Mouse (Mus musculus) midbrain, embryonic 12.5 days (tissue): ENCODE data around the gene Nrbp1. TPM values are rescaled to one million over a fixed set of nuclear protein-coding genes. Genes with fewer than 3 reads are reported as not detected.

Experiments used
- ATAC-seq: fragments of 200-750 bp; cut with Nextera tagmentation; 2 replicates; pipeline ENCODE4 v1.8.0; 2017; ENCODE audit warnings: low read depth, moderate TSS enrichment, moderate library complexity; ENCODE audit not compliant: low FRiP score
- H3K27ac ChIP-seq: fragments of 300-500 bp; sonication (generic); replicated peaks from 2 replicates; pipeline ENCODE4 v1.5.1; 2016; ENCODE audit warnings: mild to moderate bottlenecking
- H3K27me3 ChIP-seq: fragments of 300-500 bp; sonication (generic); 2 replicates; pipeline ENCODE4 v1.6.1; 2016; ENCODE audit warnings: mild to moderate bottlenecking
- H3K36me3 ChIP-seq: fragments of 300-500 bp; sonication (generic); 2 replicates; pipeline ENCODE4 v1.6.1; 2016
- H3K4me1 ChIP-seq: fragments of 300-500 bp; sonication (generic); 2 replicates; pipeline ENCODE4 v1.6.1; 2016
- H3K4me2 ChIP-seq: fragments of 300-500 bp; sonication (generic); replicated peaks from 2 replicates; pipeline ENCODE4 v1.6.1; 2016; ENCODE audit warnings: mild to moderate bottlenecking, moderate library complexity
- H3K4me3 ChIP-seq: fragments of 300-500 bp; sonication (generic); 2 replicates; pipeline ENCODE4 v1.5.1; 2016; ENCODE audit warnings: mild to moderate bottlenecking
- H3K9ac ChIP-seq: fragments of 300-500 bp; sonication (generic); replicated peaks from 2 replicates; pipeline ENCODE4 v1.6.1; 2016; ENCODE audit warnings: mild to moderate bottlenecking, moderate library complexity
- H3K9me3 ChIP-seq: fragments of 300-500 bp; sonication (generic); 2 replicates; pipeline ENCODE4 v1.6.1; 2016; ENCODE audit warnings: mild to moderate bottlenecking
- WGBS: fragments of 180-500 bp; shearing (Covaris S2); methylation state at CpG from one replicate; pipeline ENCODE4 v1.1.7; 2016; 5-methylcytosine and 5-hydroxymethylcytosine counted together
- polyA plus RNA-seq: library from polyadenylated mRNA; unstranded; fragments of >200 nt; fragmentation: Nextera tagmentation; extraction: Ambion mirVana; gene quantifications from 2 replicates; pipeline ENCODE4 v1.2.1, GENCODE M21; 2016

Gene Nrbp1
- polyA plus RNA-seq, 1 experiment from 2014 or later: 144 TPM

GRCm38 (mm10) chr5:31219911-31220447 is 20.7 kb upstream of the Nrbp1 start:
- peak overlapping the region; percentile 92 for H3K9ac ChIP-seq
- H3K9me3 ChIP-seq: no peaks in the 10 kb centered on the region
- no peaks in the 10 kb centered on the region for H3K36me3 ChIP-seq
- H3K4me2 ChIP-seq: peak overlapping the region; percentile 83
- peak overlapping the region; percentile 97 for H3K4me3 ChIP-seq
- no peaks in the 10 kb centered on the region for H3K27me3 ChIP-seq
- no peak; the same call in none of the 2 replicates for ATAC-seq
- peaks cover 16% of the 10 kb centered on the region for H3K4me1 ChIP-seq
- WGBS: under 1% methylated on average over 40 of the region's 40 CpGs
- H3K27ac ChIP-seq: peak overlapping the region; percentile 95

DNA sequence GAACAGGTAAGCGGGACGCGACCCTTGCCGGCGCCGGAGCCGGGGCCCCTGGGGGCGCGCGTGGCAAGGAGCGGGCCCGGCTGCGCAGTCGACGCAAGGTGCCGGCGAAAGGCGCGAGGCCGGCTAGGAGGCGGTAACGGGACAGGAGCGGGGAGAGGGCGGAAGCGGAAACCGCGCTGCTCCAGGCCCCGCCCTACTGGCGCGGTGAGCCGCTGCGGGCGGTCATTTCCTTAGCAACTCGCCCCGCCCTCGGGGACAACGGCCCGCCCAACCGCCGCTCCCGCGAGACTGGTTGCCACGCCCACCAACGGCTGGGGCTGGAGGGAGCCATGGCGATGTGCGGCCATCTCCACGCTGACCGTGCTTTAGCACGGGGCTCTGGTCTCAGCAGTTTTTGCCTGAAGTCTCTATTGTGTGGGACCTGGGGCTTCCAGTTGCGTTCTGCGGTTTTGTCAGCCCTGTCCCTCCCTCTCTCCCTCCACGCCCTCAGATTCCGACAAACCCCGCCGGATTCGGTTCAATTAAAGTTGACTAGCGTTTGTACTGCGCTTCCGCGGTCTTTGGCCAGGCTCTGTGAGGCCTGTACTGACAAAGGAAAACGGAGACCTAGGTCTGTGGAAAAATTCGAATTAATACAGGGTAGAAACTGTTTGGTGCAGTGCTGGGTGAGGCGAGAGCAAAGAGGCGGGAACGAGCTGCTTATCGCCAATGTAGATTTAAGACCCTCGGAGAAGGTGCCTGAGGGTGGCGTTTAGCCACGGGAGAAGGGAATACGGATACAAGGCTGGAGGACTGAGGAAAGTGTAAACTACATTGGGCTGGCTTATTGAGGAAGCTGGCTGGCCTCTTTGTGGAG is 20.0 kb upstream of the Nrbp1 start, which contains the start of gene Ppm1g:
TSS of gene Ppm1g (minus strand) at position 240 of the 856 bp plus-strand sequence.
- H3K36me3 ChIP-seq: no peaks in the 10 kb centered on the region
- no peaks in the 10 kb centered on the region for H3K27me3 ChIP-seq
- ATAC-seq: peak; percentile 94
- peak within 1 kb of the TSS; percentile 92 for H3K9ac ChIP-seq
- peak within 1 kb of the TSS; percentile 83 for H3K4me2 ChIP-seq
- peaks cover 16% of the 10 kb centered on the region for H3K4me1 ChIP-seq
- peak within 1 kb of the TSS; percentile 97 for H3K4me3 ChIP-seq
- under 1% methylated on average over 59 of the region's 70 CpGs for WGBS
- no peaks in the 10 kb centered on the region for H3K9me3 ChIP-seq
- peak within 1 kb of the TSS; percentile 95 for H3K27ac ChIP-seq

DNA sequence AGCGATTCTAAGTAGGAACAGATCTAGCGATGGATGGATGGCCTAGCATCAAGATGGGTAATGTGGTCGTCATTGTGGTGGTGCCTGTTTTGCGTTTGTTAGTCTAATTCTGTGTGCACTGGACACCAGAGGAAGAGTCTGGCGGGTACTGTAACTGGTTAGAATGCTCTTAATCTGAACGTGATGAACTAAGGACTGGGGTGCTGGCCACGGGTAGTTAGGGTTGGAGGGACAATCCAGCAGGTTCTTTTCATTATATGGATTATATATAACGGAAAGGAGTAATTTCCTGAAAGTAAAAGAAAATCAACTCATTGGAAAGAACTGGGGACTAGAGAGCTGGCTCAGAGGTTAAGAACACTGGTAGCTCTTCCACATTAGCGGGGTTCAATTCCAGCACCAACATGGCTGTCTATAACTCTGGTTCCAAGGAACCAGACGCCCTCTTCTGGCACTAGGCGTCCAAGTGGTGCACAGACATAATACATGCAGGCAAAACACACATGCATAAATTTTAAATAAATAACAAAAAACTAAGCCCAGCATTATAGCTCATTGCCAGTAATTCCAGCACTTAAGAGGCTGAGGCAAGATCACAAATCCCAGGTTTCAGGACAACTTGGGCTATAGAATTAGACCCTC is 19.2 kb upstream of the Nrbp1 start:
- peak overlapping the region; percentile 97 for H3K4me3 ChIP-seq
- no peaks in the 10 kb centered on the region for H3K9me3 ChIP-seq
- peak overlapping the region; percentile 83 for H3K4me2 ChIP-seq
- H3K36me3 ChIP-seq: no peaks in the 10 kb centered on the region
- peak overlapping the region; percentile 92 for H3K9ac ChIP-seq
- peaks cover 16% of the 10 kb centered on the region for H3K4me1 ChIP-seq
- H3K27me3 ChIP-seq: no peaks in the 10 kb centered on the region
- no peak for ATAC-seq
- 11% methylated on average over 11 of the region's 11 CpGs for WGBS
- H3K27ac ChIP-seq: peak overlapping the region; percentile 95

GRCm38 (mm10) chr5:31222696-31223095 is 18.0 kb upstream of the Nrbp1 start:
- 95% methylated on average over 9 of the region's 9 CpGs for whole genome bisulfite sequencing
- Histone ChIP-seq H3K36me3 (no peaks in the 10 kb centered on the region), H3K27ac (no peak overlapping the region), H3K9ac (no peak overlapping the region), H3K9me3 (no peaks in the 10 kb centered on the region), H3K4me1 (peaks cover 16% of the 10 kb centered on the region), H3K27me3 (no peaks in the 10 kb centered on the region), H3K4me3 (no peak overlapping the region), H3K4me2 (no peak overlapping the region)
- ATAC-seq: no peak

- Histone ChIP-seq H3K27me3 (no peaks in the 10 kb centered on the region), H3K27ac (no peak overlapping the region), H3K9ac (no peak overlapping the region), H3K4me2 (no peak overlapping the region), H3K36me3 (no peaks in the 10 kb centered on the region), H3K9me3 (no peaks in the 10 kb centered on the region), H3K4me1 (peaks cover 2% of the 10 kb centered on the region; the same call in 1 of the 2 replicates), H3K4me3 (no peak overlapping the region)
- WGBS: 71% methylated on average over 1 of the region's 1 CpGs
- ATAC-seq: no peak
Observed at GRCm38 (mm10) chr5:31226641-31227040, 14.0 kb upstream of the Nrbp1 start.

DNA sequence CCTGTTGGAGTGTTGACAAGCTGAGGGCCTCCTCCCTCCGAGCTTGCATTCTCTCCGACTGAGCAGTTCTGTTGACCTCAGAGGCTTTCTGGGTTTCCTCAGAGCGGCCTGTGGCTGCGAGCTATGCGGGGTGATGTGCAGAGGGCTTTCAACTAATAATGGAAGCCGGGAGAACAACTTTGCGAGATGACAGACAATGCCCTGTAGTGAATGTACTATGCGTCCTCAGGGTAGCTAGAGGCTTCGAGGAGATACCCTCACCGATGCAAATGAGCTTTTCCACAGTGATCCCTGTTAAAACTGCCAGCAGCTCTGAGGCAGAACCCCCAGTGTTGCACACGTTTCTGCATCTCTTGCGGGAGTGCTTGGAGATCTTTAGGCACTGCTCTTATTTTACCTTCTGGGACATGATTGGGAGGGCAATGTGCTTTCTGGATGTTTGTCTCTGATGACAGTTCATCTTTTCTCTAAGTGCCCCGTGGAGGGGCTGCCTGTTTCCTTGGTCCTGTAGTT is 914 bp downstream of the Nrbp1 start:
- no peak for ATAC-seq

DNA sequence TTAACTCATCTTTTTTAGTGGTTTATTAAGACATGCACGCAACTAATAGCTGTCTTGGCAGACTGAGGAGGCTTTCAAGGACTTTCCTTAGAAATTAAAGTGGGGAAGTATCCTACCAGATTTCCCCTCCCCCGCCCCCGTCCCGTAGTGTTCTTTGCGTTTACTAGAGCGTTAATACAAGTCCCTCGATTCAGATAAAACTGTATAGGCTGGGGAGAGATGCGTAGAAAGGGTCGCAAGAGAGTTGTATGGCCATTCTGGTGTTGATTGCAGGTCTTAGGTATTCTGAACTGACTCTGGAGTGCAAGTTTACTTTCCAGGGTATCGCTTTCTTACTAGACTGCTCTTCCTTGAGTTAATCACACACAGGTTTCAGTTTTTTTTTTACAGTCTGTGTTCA is 1.5 kb downstream of the Nrbp1 start:
- H3K4me2 ChIP-seq: peak overlapping the region; percentile 84
- peak overlapping the region; percentile 98 for H3K4me3 ChIP-seq
- 23% methylated on average over 10 of the region's 10 CpGs for WGBS
- H3K4me1 ChIP-seq: peaks cover 8% of the 10 kb centered on the region
- H3K36me3 ChIP-seq: peaks cover 37% of the 10 kb centered on the region
- no peak for ATAC-seq
- H3K9me3 ChIP-seq: no peaks in the 10 kb centered on the region
- H3K27ac ChIP-seq: no peak overlapping the region; the same call in 1 of the 2 replicates
- no peaks in the 10 kb centered on the region for H3K27me3 ChIP-seq
- peak overlapping the region; percentile 96 for H3K9ac ChIP-seq

More for the DNA sequence above, 914 bp downstream of the Nrbp1 start:
- peak overlapping the region; percentile 98 for H3K27ac ChIP-seq
- H3K4me1 ChIP-seq: peaks cover 8% of the 10 kb centered on the region
- under 1% methylated on average over 13 of the region's 13 CpGs for WGBS
- H3K27me3 ChIP-seq: no peaks in the 10 kb centered on the region
- no peaks in the 10 kb centered on the region for H3K9me3 ChIP-seq
- H3K4me2 ChIP-seq: peak overlapping the region; percentile 84
- H3K9ac ChIP-seq: peak overlapping the region; percentile 96
- H3K4me3 ChIP-seq: peak overlapping the region; percentile 98
- peaks cover 31% of the 10 kb centered on the region for H3K36me3 ChIP-seq

- no peaks in the 10 kb centered on the region for H3K9me3 ChIP-seq
- H3K36me3 ChIP-seq: peaks cover 96% of the 10 kb centered on the region
- H3K9ac ChIP-seq: no peak overlapping the region
- H3K4me2 ChIP-seq: no peak overlapping the region
- H3K4me3 ChIP-seq: no peak overlapping the region
- ATAC-seq: no peak
- WGBS: 65% methylated on average over 4 of the region's 4 CpGs
- H3K4me1 ChIP-seq: peaks cover 9% of the 10 kb centered on the region
- H3K27me3 ChIP-seq: peaks cover 14% of the 10 kb centered on the region
- H3K27ac ChIP-seq: no peak overlapping the region
Observed at GRCm38 (mm10) chr5:31250716-31251115, 10.1 kb downstream of the Nrbp1 start.

GRCm38 (mm10) chr5:31251541-31252101 is 11.0 kb downstream of the Nrbp1 start, which contains the start of gene Krtcap3:
Krtcap3 (plus strand) TSS chr5:31251691.
- peak; percentile 41; the same call in 1 of the 2 replicates for ATAC-seq
- Histone ChIP-seq H3K36me3 (peaks cover 92% of the 10 kb centered on the region), H3K4me3 (0 out of 2 replicates have a peak within 1 kb of the TSS, but pooled peaks have one; percentile 10), H3K4me2 (peak within 1 kb of the TSS; percentile 29), H3K9ac (peak within 1 kb of the TSS; percentile 28; the same call in 1 of the 2 replicates), H3K9me3 (no peaks in the 10 kb centered on the region), H3K27ac (no peak within 1 kb of the TSS), H3K27me3 (peaks cover 14% of the 10 kb centered on the region), H3K4me1 (peaks cover 9% of the 10 kb centered on the region)
- WGBS: 21% methylated on average over 47 of the region's 47 CpGs

GRCm38 (mm10) chr5:31252151-31252550 is 11.5 kb downstream of the Nrbp1 start:
- WGBS: 55% methylated on average over 10 of the region's 10 CpGs
- Histone ChIP-seq H3K36me3 (peaks cover 89% of the 10 kb centered on the region), H3K9ac (no peak overlapping the region), H3K9me3 (no peaks in the 10 kb centered on the region), H3K27me3 (peaks cover 14% of the 10 kb centered on the region), H3K4me3 (no peak overlapping the region), H3K4me2 (no peak overlapping the region; the same call in 1 of the 2 replicates), H3K4me1 (peaks cover 9% of the 10 kb centered on the region), H3K27ac (no peak overlapping the region)
- ATAC-seq: no peak

DNA sequence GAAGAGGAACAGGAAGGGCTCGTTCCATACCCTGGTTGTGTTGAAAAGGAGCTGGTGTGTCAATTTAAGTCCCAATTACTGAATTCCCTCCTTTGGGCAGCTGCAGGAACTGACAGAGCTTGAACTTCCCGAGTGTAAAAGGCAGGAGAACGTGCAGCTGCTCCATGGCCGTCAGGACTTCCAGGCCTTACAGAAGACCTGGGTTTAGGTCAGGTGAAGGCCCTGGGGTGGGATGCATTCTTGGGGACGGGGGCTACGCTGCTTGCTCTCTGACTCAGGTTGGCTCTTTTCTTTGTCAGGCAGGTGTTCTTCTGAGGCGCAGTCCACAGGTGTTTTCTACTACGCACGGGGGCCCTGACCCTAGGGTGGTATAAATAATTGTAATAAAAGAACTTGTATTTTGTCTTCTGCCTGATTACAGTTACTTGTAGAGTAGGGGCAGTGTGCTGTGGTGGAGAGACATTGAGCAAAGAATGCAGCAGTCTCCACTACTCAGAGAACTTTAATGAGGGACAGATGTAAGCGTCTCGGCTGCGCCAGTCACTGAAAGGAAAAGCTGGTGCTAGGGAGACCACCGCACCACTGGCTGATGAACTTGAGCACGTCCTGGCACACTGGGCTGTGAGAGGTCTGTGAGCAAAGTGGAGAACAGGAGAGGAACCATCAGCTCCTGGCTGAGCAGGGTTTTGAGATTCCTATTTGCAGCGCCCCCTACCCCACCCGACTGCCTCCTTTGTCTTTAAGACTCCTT is 12.3 kb downstream of the Nrbp1 start:
- H3K27ac ChIP-seq: no peak overlapping the region
- H3K4me3 ChIP-seq: no peak overlapping the region
- H3K9me3 ChIP-seq: no peaks in the 10 kb centered on the region
- H3K36me3 ChIP-seq: peaks cover 88% of the 10 kb centered on the region
- H3K4me2 ChIP-seq: no peak overlapping the region
- peaks cover 9% of the 10 kb centered on the region for H3K4me1 ChIP-seq
- no peak for ATAC-seq
- WGBS: 83% methylated on average over 16 of the region's 16 CpGs
- peaks cover 14% of the 10 kb centered on the region for H3K27me3 ChIP-seq
- H3K9ac ChIP-seq: no peak overlapping the region
